Mouse (Mus musculus): ENCODE measurements around the gene Glipr1l3. TPM values are rescaled to one million over a fixed set of nuclear protein-coding genes. Genes with fewer than 3 reads are reported as not detected.
"Not testable (repeated sequence)": the region's sequence is repeated elsewhere in the genome, so short reads cannot be mapped to it uniquely, and the experiment has no call there.

Gene Glipr1l3
- polyA plus RNA-seq, 1 experiment from 2014 or later = 0.45 TPM

DNA sequence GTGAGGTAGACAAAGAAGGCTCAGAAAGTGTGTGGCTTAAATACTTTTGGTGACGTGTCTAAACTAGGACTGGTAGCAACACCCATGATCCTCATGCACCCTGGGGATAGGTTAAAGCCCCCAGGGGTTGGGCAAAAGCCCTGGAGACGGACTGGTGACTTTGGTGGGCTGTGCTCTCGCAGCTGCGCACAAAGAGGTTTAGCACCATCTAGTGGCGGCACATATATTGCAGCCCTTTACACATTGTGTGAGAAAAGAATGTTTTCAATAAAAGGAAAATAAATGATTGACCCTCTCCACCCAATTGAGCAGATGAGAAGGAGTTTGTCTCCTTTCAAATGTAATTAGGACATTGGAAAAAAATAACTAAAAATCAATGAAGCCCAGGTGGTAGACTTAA lies 54.3 kb downstream of the Glipr1l3 start:
- H3K4me1 ChIP-seq; H3K27me3 ChIP-seq (replicated peaks); H3K27ac ChIP-seq; H3K4me2 ChIP-seq; H3K9ac ChIP-seq; H3K36me3 ChIP-seq (replicated peaks); H3K9me3 ChIP-seq; ATAC-seq (replicated peaks); H3K4me3 ChIP-seq: not testable (repeated sequence)
- 5% methylated on average over 5 of the region's 5 CpGs for WGBS

Other genes with a start within 250 kb of the Glipr1l3 start
- 38.8 and 41.5 TPM in 2 replicates for gene Krr1, start 187.7 kb downstream of the Glipr1l3 start, polyA plus RNA-seq (2015; fragmentation: Nextera tagmentation; extraction: Ambion mirVana)
- 0.39 and 0.57 TPM in 2 replicates for gene Glipr1, start 157.7 kb downstream of the Glipr1l3 start, polyA plus RNA-seq (2015; fragmentation: Nextera tagmentation; extraction: Ambion mirVana)
- gene Glipr1l1, start 100.1 kb downstream of the Glipr1l3 start, polyA plus RNA-seq (2015; fragmentation: Nextera tagmentation; extraction: Ambion mirVana) = 0.26 and 0.33 TPM in 2 replicates
- not detected in 2 replicates for gene Glipr1l2, start 77.0 kb downstream of the Glipr1l3 start, polyA plus RNA-seq (2015; fragmentation: Nextera tagmentation; extraction: Ambion mirVana)
- 0.47 and 0.58 TPM in 2 replicates for gene Caps2, start 3.3 kb upstream of the Glipr1l3 start, polyA plus RNA-seq (2015; fragmentation: Nextera tagmentation; extraction: Ambion mirVana)
- gene Kcnc2, start 110.8 kb upstream of the Glipr1l3 start, polyA plus RNA-seq (2015; fragmentation: Nextera tagmentation; extraction: Ambion mirVana) = 6.1 and 7.8 TPM in 2 replicates